Mouse (Mus musculus) embryonic facial prominence, embryonic 13.5 days (tissue): Measurements from ENCODE around the gene Sfxn3. TPM values are rescaled to one million over a fixed set of nuclear protein-coding genes. Genes with fewer than 3 reads are reported as not detected.

Experiments used
- ATAC-seq: fragments of 200-750 bp; cut with Nextera tagmentation; 2 replicates; pipeline ENCODE4 v1.8.0; 2017; ENCODE audit warnings: low read depth; ENCODE audit not compliant: insufficient number of reproducible peaks, insufficient read depth, low FRiP score, low TSS enrichment
- H3K27ac ChIP-seq: fragments of 300-500 bp; sonication (generic); 2 replicates; pipeline ENCODE4 v1.5.1; 2015; ENCODE audit warnings: moderate library complexity, mild to moderate bottlenecking, inconsistent platforms
- H3K27me3 ChIP-seq: fragments of 300-500 bp; sonication (generic); 2 replicates; pipeline ENCODE4 v1.6.1; 2015; ENCODE audit warnings: mild to moderate bottlenecking, inconsistent platforms
- H3K36me3 ChIP-seq: fragments of 300-500 bp; sonication (generic); 2 replicates; pipeline ENCODE4 v1.6.1; 2015; ENCODE audit warnings: mild to moderate bottlenecking, inconsistent platforms
- H3K4me1 ChIP-seq: fragments of 300-500 bp; sonication (generic); 2 replicates; pipeline ENCODE4 v1.6.1; 2015; ENCODE audit warnings: inconsistent platforms
- H3K4me2 ChIP-seq: fragments of 300-500 bp; sonication (generic); 2 replicates; pipeline ENCODE4 v1.6.1; 2015; ENCODE audit warnings: moderate library complexity, mild to moderate bottlenecking, inconsistent platforms
- H3K4me3 ChIP-seq: fragments of 300-500 bp; sonication (generic); 2 replicates; pipeline ENCODE4 v1.5.1; 2015; ENCODE audit warnings: mild to moderate bottlenecking, inconsistent platforms
- H3K9ac ChIP-seq: fragments of 300-500 bp; sonication (generic); 2 replicates; pipeline ENCODE4 v1.6.1; 2015; ENCODE audit warnings: mild to moderate bottlenecking, inconsistent platforms
- H3K9me3 ChIP-seq: fragments of 300-500 bp; sonication (generic); 2 replicates; pipeline ENCODE4 v1.6.1; 2016; ENCODE audit warnings: inconsistent platforms
- WGBS: fragments of 180-500 bp; shearing (Covaris S2); methylation state at CpG from one replicate; pipeline ENCODE4 v1.1.7; 2015; ENCODE audit warnings: mixed read lengths; 5-methylcytosine and 5-hydroxymethylcytosine counted together
- polyA plus RNA-seq: library from polyadenylated mRNA; unstranded; fragments of >200 nt; fragmentation: Nextera tagmentation; extraction: Ambion mirVana; gene quantifications from 2 replicates; pipeline ENCODE4 v1.2.1, GENCODE M21; 2015

The Sfxn3 gene
- polyA plus RNA-seq, 1 experiment from 2014 or later = 32.3 TPM

DNA sequence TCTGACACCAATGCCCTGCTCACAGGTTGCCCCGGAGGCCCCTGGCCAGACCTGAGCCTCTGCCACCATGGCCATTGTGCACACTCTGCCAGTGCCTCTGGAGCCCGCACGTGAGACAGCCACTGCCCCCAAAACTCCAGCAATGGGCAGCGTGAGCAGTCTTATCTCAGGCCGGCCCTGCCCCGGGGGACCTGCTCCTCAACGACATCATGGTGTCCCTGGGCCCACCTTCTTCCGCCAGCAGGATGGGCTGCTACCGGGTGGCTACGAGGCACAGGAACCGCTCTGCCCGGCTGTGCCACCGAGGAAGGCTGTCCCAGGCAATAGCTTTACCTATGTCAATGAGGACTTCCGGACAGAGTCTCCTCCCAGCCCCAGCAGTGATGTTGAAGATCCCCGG, 25.9 kb upstream of the Sfxn3 start:
- H3K9ac ChIP-seq = peak overlapping the region; percentile 52
- peaks cover 50% of the 10 kb centered on the region for H3K36me3 ChIP-seq
- no peaks in the 10 kb centered on the region for H3K27me3 ChIP-seq
- H3K4me3 ChIP-seq = peak overlapping the region; percentile 3; the same call in 1 of the 2 replicates
- peaks cover 48% of the 10 kb centered on the region for H3K4me1 ChIP-seq
- H3K9me3 ChIP-seq = no peaks in the 10 kb centered on the region
- no peak for ATAC-seq
- H3K27ac ChIP-seq = peak overlapping the region; percentile 11; the same call in 1 of the 2 replicates
- 89% methylated on average over 15 of the region's 15 CpGs for WGBS
- H3K4me2 ChIP-seq = peak overlapping the region; percentile 16; the same call in 1 of the 2 replicates

DNA sequence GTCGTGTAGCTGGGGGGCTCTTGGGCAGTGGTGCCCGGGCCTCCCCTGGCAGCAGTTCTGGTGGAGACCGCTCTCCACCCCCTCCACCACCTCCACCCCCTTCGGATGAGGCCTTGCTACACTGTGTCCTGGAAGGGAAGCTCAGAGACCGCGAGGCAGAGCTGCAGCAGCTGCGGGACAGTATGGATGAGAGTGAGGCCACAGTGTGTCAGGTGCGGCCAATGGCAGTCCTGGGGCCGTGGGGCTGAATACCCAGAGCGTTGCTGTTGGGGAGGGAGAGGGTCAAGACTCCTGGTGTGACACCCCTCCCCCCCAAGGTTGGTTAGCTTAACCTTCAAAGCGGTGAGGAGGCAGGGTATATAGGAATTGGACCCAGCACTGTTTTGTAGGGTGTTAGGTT, 23.3 kb upstream of the Sfxn3 start:
- Histone ChIP-seq H3K36me3 (peaks cover 75% of the 10 kb centered on the region), H3K4me1 (peaks cover 48% of the 10 kb centered on the region), H3K27ac (no peak overlapping the region), H3K27me3 (no peaks in the 10 kb centered on the region), H3K9ac (no peak overlapping the region), H3K9me3 (no peaks in the 10 kb centered on the region), H3K4me2 (no peak overlapping the region), H3K4me3 (no peak overlapping the region)
- no peak for ATAC-seq
- WGBS = 88% methylated on average over 11 of the region's 11 CpGs

DNA sequence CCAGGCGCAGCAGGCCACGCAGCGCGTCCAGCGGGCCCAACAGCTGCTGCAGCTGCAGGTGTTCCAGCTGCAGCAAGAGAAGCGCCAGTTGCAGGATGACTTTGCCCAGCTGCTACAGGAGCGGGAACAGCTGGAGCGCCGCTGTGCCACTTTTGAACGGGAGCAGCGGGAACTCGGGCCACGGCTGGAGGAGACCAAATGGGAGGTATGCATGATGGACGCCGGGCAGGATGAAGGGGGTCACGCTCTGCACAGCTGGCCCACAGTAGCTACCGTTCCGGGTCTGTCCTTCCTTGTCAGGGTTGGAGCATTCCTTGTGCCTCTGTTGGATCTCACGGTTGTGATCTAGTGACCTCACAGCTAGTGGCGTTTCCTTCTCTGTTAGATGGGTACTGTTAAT, 22.5 kb upstream of the Sfxn3 start:
- ATAC-seq = no peak
- Histone ChIP-seq H3K9me3 (no peaks in the 10 kb centered on the region), H3K9ac (no peak overlapping the region), H3K4me2 (no peak overlapping the region), H3K27ac (no peak overlapping the region), H3K27me3 (no peaks in the 10 kb centered on the region), H3K36me3 (peaks cover 76% of the 10 kb centered on the region), H3K4me3 (no peak overlapping the region), H3K4me1 (peaks cover 40% of the 10 kb centered on the region)
- 91% methylated on average over 20 of the region's 20 CpGs for WGBS

DNA sequence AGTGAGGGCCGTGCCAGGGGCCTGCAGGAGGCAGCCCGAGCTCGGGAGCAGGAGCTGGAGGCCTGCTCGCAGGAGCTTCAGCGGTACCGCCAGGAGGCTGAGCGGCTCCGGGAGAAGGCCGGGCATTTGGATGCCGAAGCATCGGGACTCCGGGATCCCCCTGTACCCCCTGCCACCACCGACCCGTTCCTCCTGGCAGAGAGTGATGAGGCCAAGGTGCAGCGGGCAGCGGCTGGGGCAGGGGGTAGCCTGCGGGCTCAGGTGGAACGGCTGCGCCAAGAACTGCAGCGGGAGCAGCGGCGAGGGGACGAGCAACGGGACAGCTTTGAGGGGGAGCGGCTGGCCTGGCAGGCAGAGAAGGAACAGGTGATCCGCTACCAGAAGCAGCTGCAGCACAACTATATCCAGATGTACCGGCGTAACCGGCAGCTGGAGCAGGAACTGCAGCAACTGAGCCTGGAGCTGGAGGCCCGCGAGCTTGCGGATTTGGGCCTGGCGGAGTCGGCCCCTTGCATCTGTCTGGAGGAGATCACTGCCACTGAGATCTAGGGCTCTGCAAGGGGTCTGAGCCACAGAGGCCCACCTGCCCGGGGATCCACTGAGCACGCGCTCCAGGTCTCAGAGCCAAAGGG, 21.2 kb upstream of the Sfxn3 start:
- Histone ChIP-seq H3K9ac (peak overlapping the region; percentile 21; the same call in 1 of the 2 replicates), H3K36me3 (peaks cover 73% of the 10 kb centered on the region), H3K4me2 (no peak overlapping the region), H3K27me3 (no peaks in the 10 kb centered on the region), H3K4me1 (peaks cover 33% of the 10 kb centered on the region), H3K9me3 (no peaks in the 10 kb centered on the region), H3K27ac (peak overlapping the region; percentile 39; the same call in 1 of the 2 replicates), H3K4me3 (no peak overlapping the region)
- ATAC-seq = no peak
- WGBS = 67% methylated on average over 37 of the region's 37 CpGs

DNA sequence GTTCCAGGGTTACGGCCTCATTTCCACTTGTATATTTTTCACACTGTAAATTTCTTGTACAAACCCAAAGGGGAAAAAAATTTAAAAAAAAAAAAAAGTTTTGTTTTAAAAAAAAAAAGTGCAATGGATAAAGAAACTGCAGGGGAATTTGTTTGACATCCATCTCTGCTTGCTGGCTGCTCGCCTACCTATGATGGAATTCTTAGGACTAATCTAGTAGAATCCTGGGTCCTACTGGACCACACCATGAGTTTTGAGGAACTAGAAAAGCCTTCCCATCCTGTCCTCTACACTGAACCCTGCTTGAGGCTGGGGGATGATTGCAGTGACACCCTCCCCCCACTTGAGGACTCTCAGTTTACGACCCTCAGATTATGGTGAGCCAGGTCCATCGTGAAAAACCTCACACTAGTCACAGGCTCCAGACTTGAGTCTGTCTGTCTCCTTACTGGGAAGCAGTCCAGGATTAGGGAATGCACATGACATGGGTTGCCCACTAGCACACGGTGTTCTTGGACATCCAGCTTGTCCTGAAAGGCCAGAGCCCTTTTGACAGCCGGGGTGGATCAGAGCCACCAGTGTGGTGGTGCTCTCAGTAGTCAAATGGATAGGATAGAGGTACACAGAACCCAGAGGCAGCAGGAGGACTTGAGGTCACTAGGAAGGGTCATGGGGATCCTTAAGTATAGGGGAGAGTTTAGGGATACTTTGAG, 20.2 kb upstream of the Sfxn3 start:
- 76% methylated on average over 6 of the region's 6 CpGs for WGBS
- Histone ChIP-seq H3K4me2 (no peak overlapping the region), H3K4me3 (no peak overlapping the region), H3K36me3 (peaks cover 63% of the 10 kb centered on the region), H3K4me1 (peaks cover 35% of the 10 kb centered on the region), H3K27ac (no peak overlapping the region), H3K9me3 (no peaks in the 10 kb centered on the region), H3K27me3 (no peaks in the 10 kb centered on the region), H3K9ac (0 out of 2 replicates have a peak overlapping the region, but pooled peaks have one; percentile 27)
- no peak for ATAC-seq

DNA sequence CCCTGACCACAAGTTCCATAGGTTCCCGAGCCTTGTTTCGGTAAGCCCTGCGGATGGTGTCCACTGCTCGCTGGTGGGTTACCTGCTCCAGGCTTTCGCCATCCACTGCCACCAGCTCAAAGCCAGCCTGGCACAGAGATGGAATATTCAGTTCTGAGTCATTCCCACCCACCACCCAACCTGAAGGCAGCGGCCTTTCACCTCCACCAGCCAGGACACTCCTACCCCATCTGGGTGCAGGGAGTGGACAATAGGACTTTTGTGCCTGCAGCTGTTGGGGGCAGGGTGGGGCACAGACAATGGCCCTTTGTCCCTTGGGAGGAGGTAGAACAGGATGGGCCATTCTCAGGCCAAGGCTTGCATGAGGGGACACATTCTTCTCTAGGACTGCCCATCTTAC, 19.5 kb upstream of the Sfxn3 start:
- Histone ChIP-seq H3K4me3 (no peak overlapping the region), H3K4me2 (no peak overlapping the region), H3K27ac (no peak overlapping the region), H3K36me3 (peaks cover 58% of the 10 kb centered on the region), H3K9ac (0 out of 2 replicates have a peak overlapping the region, but pooled peaks have one; percentile 27), H3K4me1 (peaks cover 42% of the 10 kb centered on the region), H3K27me3 (no peaks in the 10 kb centered on the region), H3K9me3 (no peaks in the 10 kb centered on the region)
- no peak for ATAC-seq
- WGBS = 79% methylated on average over 6 of the region's 6 CpGs

DNA sequence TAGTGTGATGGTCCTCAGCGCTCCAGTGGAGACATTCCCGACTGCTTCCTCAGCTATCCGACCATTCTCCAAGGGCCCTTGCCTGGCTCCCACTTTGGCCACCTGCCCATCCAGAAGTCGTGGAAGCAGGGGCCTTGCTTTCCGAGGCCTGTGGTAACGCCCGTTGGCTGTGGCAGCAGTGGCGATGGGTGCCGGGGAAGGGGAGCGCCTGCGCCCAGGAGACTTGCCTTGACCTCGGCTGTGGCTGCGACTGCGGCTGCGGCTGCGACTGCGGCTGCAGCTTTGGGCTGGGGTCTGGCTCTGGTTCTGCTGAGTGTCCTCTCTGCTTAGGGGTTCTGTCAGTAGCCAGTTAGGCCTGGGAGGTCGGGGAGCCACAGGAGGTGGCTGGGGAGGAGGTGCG, 18.6 kb upstream of the Sfxn3 start:
- H3K36me3 ChIP-seq = peaks cover 50% of the 10 kb centered on the region
- ATAC-seq = no peak
- H3K4me1 ChIP-seq = peaks cover 44% of the 10 kb centered on the region
- no peak overlapping the region for H3K4me2 ChIP-seq
- no peaks in the 10 kb centered on the region for H3K27me3 ChIP-seq
- no peak overlapping the region for H3K4me3 ChIP-seq
- H3K9ac ChIP-seq = peak overlapping the region; percentile 32; the same call in 1 of the 2 replicates
- no peaks in the 10 kb centered on the region for H3K9me3 ChIP-seq
- WGBS = 64% methylated on average over 19 of the region's 19 CpGs
- H3K27ac ChIP-seq = no peak overlapping the region

DNA sequence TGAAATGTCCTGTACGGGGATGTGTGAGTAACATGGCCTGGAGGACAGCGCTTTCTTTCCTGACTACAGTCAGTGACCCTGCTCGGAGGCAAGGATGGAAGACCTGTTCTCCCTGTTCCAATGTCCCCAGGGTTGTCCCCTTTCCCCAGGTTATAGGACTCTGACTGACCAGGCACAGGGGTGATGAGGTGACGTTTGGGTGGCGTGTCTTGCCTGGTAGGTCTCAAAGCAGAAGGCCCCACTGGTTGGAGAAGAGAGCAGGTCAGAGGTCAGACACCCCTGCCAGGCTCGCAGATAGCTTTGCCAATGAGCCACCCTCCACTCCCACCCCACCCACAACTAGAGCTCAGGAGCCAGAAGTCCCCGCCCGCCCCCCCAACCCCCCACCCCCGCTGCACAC, 17.7 kb upstream of the Sfxn3 start:
- no peak overlapping the region for H3K4me2 ChIP-seq
- 59% methylated on average over 9 of the region's 9 CpGs for WGBS

DNA sequence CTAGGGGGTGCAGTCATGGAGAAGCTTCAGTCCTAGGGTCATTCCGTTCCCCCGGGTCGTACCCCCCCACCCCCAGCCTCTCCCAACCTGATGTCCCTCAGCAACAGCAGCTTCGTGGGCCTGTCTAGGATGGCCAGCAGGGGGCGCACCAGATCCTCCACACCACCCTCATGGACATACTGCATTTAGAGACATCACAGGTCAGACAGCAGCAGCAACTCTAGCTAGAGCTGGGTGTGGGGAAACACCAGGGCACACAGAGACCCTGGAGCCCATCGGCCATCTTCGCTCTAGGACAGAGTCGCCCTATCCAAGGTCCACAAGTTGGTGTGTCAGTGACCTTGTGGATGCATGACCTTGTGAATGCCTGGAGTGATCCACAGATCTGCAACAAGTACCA, 17.2 kb upstream of the Sfxn3 start:
- Histone ChIP-seq H3K9me3 (no peaks in the 10 kb centered on the region), H3K4me3 (no peak overlapping the region), H3K36me3 (peaks cover 39% of the 10 kb centered on the region), H3K9ac (no peak overlapping the region), H3K27ac (no peak overlapping the region), H3K4me2 (no peak overlapping the region), H3K4me1 (peaks cover 44% of the 10 kb centered on the region), H3K27me3 (no peaks in the 10 kb centered on the region)
- WGBS = 39% methylated on average over 8 of the region's 8 CpGs
- ATAC-seq = no peak

More for the DNA sequence above, 17.7 kb upstream of the Sfxn3 start:
- H3K27me3 ChIP-seq = no peaks in the 10 kb centered on the region
- peaks cover 44% of the 10 kb centered on the region for H3K4me1 ChIP-seq
- peaks cover 44% of the 10 kb centered on the region for H3K36me3 ChIP-seq
- ATAC-seq = no peak
- H3K4me3 ChIP-seq = no peak overlapping the region
- no peaks in the 10 kb centered on the region for H3K9me3 ChIP-seq
- H3K9ac ChIP-seq = no peak overlapping the region
- H3K27ac ChIP-seq = no peak overlapping the region

DNA sequence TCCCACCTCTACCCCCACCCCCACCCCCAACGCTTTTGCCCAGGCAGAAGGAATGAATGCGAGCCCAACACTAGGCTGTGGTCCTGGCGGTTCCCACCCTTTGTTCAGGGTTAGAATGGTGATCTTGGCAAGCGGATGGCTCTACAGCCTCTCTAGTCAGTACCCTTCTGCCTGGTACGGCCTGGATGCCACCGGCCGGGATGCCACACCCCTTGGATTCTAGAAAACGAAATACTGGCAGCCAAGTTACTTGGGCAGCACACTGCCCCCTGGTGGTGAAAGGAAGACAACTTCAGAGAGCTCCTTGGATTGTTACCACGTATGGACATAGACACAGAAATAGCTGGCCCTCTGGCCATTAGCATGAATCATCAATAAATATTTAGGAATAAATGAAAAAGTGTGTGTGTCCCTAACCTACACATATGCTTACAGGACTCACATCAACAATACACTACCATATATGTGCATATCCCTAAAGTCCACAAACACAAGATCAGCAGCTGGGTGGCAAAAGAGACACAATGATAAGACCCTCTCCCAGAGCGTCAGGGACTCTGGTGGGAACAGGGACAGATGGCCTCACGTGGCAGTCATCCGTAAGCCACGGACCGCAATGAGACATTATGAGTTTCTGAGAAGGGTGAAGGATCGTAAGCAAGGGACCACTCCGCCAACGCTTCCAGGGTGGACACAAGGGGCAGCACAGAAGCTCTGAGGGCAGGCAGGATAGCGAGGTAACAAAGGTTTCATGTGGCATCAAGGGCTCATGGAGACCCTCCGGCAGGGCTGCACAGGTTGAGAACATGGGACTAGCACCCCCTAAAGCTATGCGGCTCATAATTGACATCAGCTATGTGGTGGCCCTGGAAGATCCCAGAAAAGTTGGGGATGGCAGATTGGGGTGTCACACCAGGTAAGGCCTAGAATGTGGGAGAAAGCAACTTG, 16.3 kb upstream of the Sfxn3 start:
- Histone ChIP-seq H3K27me3 (no peaks in the 10 kb centered on the region), H3K4me2 (peak overlapping the region; percentile 53)
- WGBS = 41% methylated on average over 20 of the region's 20 CpGs

DNA sequence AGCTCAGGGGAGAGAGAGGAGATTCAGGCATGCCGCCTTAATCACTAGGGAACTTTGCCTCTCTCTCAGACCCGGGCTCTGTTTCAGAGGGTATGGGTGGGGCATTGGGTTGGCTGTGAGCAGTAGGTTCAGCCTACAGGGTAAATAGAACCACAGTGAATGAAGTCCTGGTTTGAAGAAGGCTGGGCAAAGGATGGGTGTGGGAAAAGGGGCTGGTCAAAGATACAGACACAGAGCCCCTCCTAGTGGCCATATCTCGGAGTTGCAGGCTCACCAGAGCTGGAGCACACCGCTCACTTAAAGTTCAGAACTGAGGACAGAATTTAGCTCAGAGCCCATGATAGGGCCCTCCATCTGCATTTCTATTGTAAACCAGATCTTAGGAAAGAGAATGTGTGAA, 15.5 kb upstream of the Sfxn3 start:
- Histone ChIP-seq H3K27me3 (no peaks in the 10 kb centered on the region), H3K27ac (peak overlapping the region; percentile 40; the same call in 1 of the 2 replicates), H3K9ac (no peak overlapping the region), H3K9me3 (no peaks in the 10 kb centered on the region), H3K4me2 (no peak overlapping the region), H3K4me1 (peaks cover 34% of the 10 kb centered on the region), H3K36me3 (peaks cover 22% of the 10 kb centered on the region), H3K4me3 (no peak overlapping the region)
- ATAC-seq = no peak
- 18% methylated on average over 4 of the region's 4 CpGs for WGBS

More for the DNA sequence above, 16.3 kb upstream of the Sfxn3 start:
- Histone ChIP-seq H3K4me3 (peak overlapping the region; percentile 18; the same call in 1 of the 2 replicates), H3K4me1 (peaks cover 40% of the 10 kb centered on the region), H3K27ac (peak overlapping the region; percentile 40; the same call in 1 of the 2 replicates), H3K9ac (no peak overlapping the region; the same call in 1 of the 2 replicates), H3K36me3 (peaks cover 30% of the 10 kb centered on the region), H3K9me3 (no peaks in the 10 kb centered on the region)
- no peak for ATAC-seq
